Mouse (Mus musculus) adrenal gland, postnatal 0 days (tissue): ENCODE data around the gene Nupr1l. TPM values are rescaled to one million over a fixed set of nuclear protein-coding genes. Genes with fewer than 3 reads are reported as not detected.

Experiments
- polyA plus RNA-seq: library from polyadenylated mRNA; unstranded; fragments of >200 nt; fragmentation: Nextera tagmentation; extraction: Ambion mirVana; gene quantifications from 2 replicates; pipeline ENCODE4 v1.2.1, GENCODE M21; 2015

The Nupr1l gene
- polyA plus RNA-seq: 8.0 and 11.9 TPM in 2 replicates

DNA sequence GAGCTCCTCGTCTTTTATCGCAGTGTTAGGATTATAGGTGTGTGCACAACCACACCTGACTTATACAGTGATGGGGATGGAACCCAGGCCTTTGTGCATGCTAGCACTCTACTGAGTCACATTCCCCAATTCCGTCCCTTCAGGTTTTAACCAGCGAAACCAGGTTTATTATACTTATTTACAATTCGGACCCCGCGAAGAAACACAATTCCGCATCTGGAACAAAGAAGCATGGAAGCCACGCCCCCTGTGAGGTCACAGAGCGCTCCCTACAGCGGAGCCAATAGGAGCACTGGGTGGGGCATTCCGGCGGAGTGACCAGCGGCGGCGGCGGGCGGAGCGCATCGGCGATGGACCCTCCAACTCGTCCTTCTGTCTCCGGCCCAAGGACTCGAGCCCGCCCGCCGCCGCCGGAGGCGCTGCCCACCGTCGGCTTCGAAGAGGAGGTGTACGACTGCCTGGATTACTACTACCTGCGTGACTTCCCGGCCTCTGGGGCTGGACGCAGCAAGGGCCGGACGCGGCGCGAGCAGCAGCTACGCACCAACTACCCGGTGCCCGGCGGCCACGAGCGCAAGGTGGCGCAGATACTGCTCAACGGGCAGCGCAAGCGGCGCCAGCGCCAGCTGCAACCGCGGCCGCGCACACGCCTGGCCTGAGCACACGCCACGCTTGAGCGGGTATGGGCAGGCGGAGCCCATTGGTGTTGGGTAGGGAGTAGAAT, at the start of gene Nupr1l:
TSS of gene Nupr1l (plus strand) at position 299 of the 724 bp plus-strand sequence.

DNA sequence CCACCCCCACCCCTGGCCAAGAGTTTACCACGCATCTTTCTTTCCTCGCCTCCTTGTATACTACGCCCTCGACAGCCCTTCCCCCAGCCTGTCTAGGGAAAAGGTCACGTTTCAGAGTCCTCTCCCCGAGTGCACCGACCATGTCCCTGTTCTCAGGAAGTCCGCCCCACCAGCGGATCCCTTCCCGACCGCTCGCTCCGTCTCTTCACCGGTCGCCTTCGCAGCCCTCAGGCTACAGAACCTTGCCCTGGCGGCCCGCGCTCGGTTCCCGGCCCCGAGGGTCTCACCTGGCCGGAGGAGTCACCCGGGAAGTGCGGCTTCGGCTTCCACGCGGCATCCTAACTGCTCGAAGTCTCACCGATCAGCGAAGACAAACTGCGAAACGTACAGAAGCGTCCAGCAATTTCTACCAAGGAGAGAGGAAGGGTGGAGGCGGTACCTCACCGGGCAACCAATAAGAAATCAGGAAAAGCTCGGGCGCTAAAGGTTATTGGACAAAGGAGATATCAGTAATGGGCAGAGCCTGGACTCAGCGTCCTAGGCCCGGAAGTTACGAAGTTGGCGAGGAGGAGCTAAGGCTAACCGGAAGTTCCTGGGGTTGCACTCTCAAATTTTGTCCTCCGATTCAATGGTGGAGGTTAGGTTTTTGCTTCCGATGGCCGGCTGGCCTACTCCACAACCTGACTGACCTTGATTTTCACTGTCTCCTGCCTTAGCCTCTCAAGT, 21.3 kb upstream of the Nupr1l start, which contains the start of gene Chchd2:
TSS of gene Chchd2 (minus strand) at position 560 of the 726 bp plus-strand sequence.

GRCm38 (mm10) chr5:129895198-129896088, 12.9 kb upstream of the Nupr1l start, which contains the start of gene Zbed5:
Zbed5 (plus strand) TSS chr5:129895723.

DNA sequence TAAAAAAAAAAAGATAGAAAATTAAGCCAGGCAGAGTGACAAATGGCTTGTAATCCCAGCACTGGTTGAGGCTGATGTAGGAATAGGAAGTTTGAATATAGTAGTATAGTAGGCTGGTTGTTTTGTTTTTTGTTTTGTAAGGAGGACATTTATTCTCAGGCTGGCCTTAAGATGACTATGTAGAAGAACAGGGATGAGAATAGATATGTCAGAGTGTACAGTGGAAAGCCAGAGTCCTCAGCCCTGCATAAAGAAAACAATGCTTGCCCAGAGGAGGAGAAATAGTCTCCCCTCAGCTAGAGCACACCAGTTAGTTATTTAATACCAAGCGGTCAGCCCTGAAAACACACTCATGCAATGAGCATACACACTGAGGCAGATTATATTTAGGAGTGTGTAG, 9.9 kb upstream of the Nupr1l start, which contains the start of gene Phkg1:
TSS of gene Phkg1 (minus strand) at position 101 of the 400 bp plus-strand sequence.

DNA sequence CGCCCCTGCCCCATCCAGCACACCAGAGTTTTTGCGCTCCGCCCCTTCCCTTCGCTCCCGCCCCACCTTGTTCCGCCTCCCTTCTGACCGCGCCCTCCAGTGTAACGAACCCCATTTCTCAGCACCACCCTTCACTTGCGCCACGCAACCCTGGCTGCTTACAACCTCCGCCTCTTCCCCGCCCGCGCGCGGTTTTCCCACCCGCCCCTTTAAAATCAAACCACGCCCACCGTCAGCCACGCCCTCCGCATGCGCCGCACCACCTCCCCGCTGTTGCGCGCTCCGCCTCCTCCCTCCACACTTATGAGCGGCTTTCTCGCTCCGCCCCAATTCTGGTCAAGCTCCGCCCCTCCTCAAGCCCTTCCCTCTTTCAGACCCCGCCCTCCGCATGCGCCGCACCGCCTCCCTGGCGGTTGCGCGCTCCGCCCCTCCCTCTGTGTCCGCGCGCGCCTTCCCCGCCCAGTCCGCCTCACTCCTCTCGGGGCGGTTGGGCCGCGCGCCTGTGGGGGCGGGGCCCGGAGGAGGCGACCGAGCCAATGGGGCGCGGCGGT, 33.2 kb downstream of the Nupr1l start, which contains the start of gene Vkorc1l1:
TSS of gene Vkorc1l1 (plus strand) at position 476 of the 551 bp plus-strand sequence.

Other genes starting within 250 kb of the Nupr1l start
- 1.6 and 2.2 TPM in 2 replicates for gene Zfp11, start 238.4 kb upstream of the Nupr1l start, polyA plus RNA-seq
- gene Sept14, start 200.0 kb upstream of the Nupr1l start, polyA plus RNA-seq: not detected in 2 replicates
- 179 and 229 TPM in 2 replicates for gene Mrps17, start 193.0 kb upstream of the Nupr1l start, polyA plus RNA-seq
- 96.9 and 145 TPM in 2 replicates for gene Nipsnap2, start 183.5 kb upstream of the Nupr1l start, polyA plus RNA-seq
- gene Psph, start 121.1 kb upstream of the Nupr1l start, polyA plus RNA-seq: 36.9 and 40.3 TPM in 2 replicates
- 57.7 and 68.0 TPM in 2 replicates for gene Sumf2, start 61.6 kb upstream of the Nupr1l start, polyA plus RNA-seq
- gene Chchd2, start 21.1 kb upstream of the Nupr1l start, polyA plus RNA-seq: 1,691 and 2,228 TPM in 2 replicates
- 3.5 and 4.7 TPM in 2 replicates for gene Zbed5, start 12.8 kb upstream of the Nupr1l start, polyA plus RNA-seq
- gene Phkg1, start 10.0 kb upstream of the Nupr1l start, polyA plus RNA-seq: 0.20 and 0.59 TPM in 2 replicates
- 13.8 and 16.8 TPM in 2 replicates for gene Vkorc1l1, start 33.4 kb downstream of the Nupr1l start, polyA plus RNA-seq
- 46.5 and 65.9 TPM in 2 replicates for gene Gusb, start 94.5 kb downstream of the Nupr1l start, polyA plus RNA-seq
- gene Asl, start 120.7 kb downstream of the Nupr1l start, polyA plus RNA-seq: 92.5 and 127 TPM in 2 replicates
- 38.0 and 54.7 TPM in 2 replicates for gene Crcp, start 120.8 kb downstream of the Nupr1l start, polyA plus RNA-seq
- 69.9 and 78.5 TPM in 2 replicates for gene Tpst1, start 164.8 kb downstream of the Nupr1l start, polyA plus RNA-seq
- gene Kctd7, start 236.3 kb downstream of the Nupr1l start, polyA plus RNA-seq: 4.8 and 5.1 TPM in 2 replicates